Mouse (Mus musculus) limb, embryonic 14.5 days (tissue): ENCODE results near the gene Gm49361. TPM values are rescaled to one million over a fixed set of nuclear protein-coding genes. Genes with fewer than 3 reads are reported as not detected.
A peak's percentile ranks its signal among the peaks of the same experiment; 100 is the strongest.

Experiments used
- ATAC-seq: fragments of 200-750 bp; cut with Nextera tagmentation; 2 replicates; pipeline ENCODE4 v1.8.0; 2017; ENCODE audit warnings: low read depth, moderate number of reproducible peaks, moderate TSS enrichment; ENCODE audit not compliant: low FRiP score
- DNase-seq: peaks from one replicate; pipeline ENCODE4 v3.0.0-alpha.2; 2015; ENCODE audit warnings: low spot score
- H3K27ac ChIP-seq: fragments of 300-500 bp; sonication (generic); replicated peaks from 2 replicates; pipeline ENCODE4 v1.5.1; 2014; ENCODE audit warnings: low read depth, mild to moderate bottlenecking, low read length, moderate library complexity, mixed read lengths
- H3K27me3 ChIP-seq: fragments of 300-500 bp; sonication (generic); 2 replicates; pipeline ENCODE4 v1.6.1; 2014; ENCODE audit warnings: low read length, mixed read lengths; ENCODE audit not compliant: control insufficient read depth, insufficient read depth
- H3K36me3 ChIP-seq: fragments of 300-500 bp; sonication (generic); 2 replicates; pipeline ENCODE4 v1.6.1; 2014; ENCODE audit warnings: mild to moderate bottlenecking, low read length, moderate library complexity, mixed read lengths; ENCODE audit not compliant: control insufficient read depth, insufficient read depth
- H3K4me1 ChIP-seq: fragments of 300-500 bp; sonication (generic); 2 replicates; pipeline ENCODE4 v1.6.1; 2014; ENCODE audit warnings: antibody characterized with exemption, low read length, mixed read lengths; ENCODE audit not compliant: control insufficient read depth, insufficient read depth
- H3K4me2 ChIP-seq: fragments of 300-500 bp; sonication (generic); replicated peaks from 2 replicates; pipeline ENCODE4 v1.6.1; 2014; ENCODE audit warnings: low read depth, mild to moderate bottlenecking, low read length, moderate library complexity; ENCODE audit not compliant: severe bottlenecking
- H3K4me3 ChIP-seq: fragments of 300-500 bp; sonication (generic); replicated peaks from 2 replicates; pipeline ENCODE4 v1.5.1; 2014; ENCODE audit warnings: low read length
- H3K9ac ChIP-seq: fragments of 300-500 bp; sonication (generic); 2 replicates; pipeline ENCODE4 v1.6.1; 2014; ENCODE audit warnings: mild to moderate bottlenecking, low read depth, low read length, moderate library complexity; ENCODE audit not compliant: severe bottlenecking
- H3K9me3 ChIP-seq: fragments of 300-500 bp; sonication (generic); 2 replicates; pipeline ENCODE4 v1.6.1; 2016; ENCODE audit warnings: low read length; ENCODE audit not compliant: control insufficient read depth
- POLR2A ChIP-seq: fragments of 200-500 bp; IDR thresholded peaks from 2 replicates; pipeline ENCODE4 v1.8.0; 2012; ENCODE audit warnings: inconsistent platforms, mild to moderate bottlenecking, moderate library complexity, borderline replicate concordance; ENCODE audit not compliant: insufficient read depth, insufficient read length; ENCODE audit errors: extremely low read depth
- WGBS: fragments of 180-500 bp; shearing (Covaris S2); extraction: QIAGEN DNeasy Blood & Tissue Kit; methylation state at CpG from one replicate; pipeline ENCODE4 v1.1.7; 2014; 5-methylcytosine and 5-hydroxymethylcytosine counted together
- polyA plus RNA-seq, 2 experiments: library from polyadenylated mRNA; depleted of rRNA in 1 of 2; stranded (reverse) in 1 of 2; unstranded in 1 of 2; fragments of >200 nt; fragmentation: Nextera tagmentation in 1 of 2; extraction: Ambion mirVana in 1 of 2; gene quantifications; 2 replicates each; pipeline versions ENCODE4 v1.2.1 to v1.2.3; 2012 to 2014

Gene Gm49361
- polyA plus RNA-seq, 2 experiments = not detected

GRCm38 (mm10) chr14:57649501-57649900, 96.4 kb downstream of the Gm49361 start:
- no peaks in the 10 kb centered on the region for H3K4me1 ChIP-seq
- no peaks in the 10 kb centered on the region; the same call in 1 of the 2 replicates for H3K36me3 ChIP-seq
- peak; percentile 9 for DNase-seq
- H3K9me3 ChIP-seq = no peaks in the 10 kb centered on the region
- no peak overlapping the region for H3K27ac ChIP-seq
- no peak for ATAC-seq
- no peak overlapping the region for H3K9ac ChIP-seq
- TF ChIP-seq POLR2A = no peak
- no peak overlapping the region for H3K4me2 ChIP-seq
- H3K27me3 ChIP-seq = no peaks in the 10 kb centered on the region
- H3K4me3 ChIP-seq = no peak overlapping the region

GRCm38 (mm10) chr14:57646155-57646554, 99.7 kb downstream of the Gm49361 start:
- no peak for TF ChIP-seq POLR2A
- H3K4me3 ChIP-seq = no peak overlapping the region
- no peak for ATAC-seq
- no peaks in the 10 kb centered on the region for H3K9me3 ChIP-seq
- peaks cover 10% of the 10 kb centered on the region for H3K36me3 ChIP-seq
- no peaks in the 10 kb centered on the region for H3K27me3 ChIP-seq
- no peak overlapping the region for H3K4me2 ChIP-seq
- DNase-seq = no peak
- H3K27ac ChIP-seq = no peak overlapping the region
- H3K9ac ChIP-seq = no peak overlapping the region
- WGBS = 83% methylated on average over 4 of the region's 4 CpGs
- H3K4me1 ChIP-seq = no peaks in the 10 kb centered on the region

DNA sequence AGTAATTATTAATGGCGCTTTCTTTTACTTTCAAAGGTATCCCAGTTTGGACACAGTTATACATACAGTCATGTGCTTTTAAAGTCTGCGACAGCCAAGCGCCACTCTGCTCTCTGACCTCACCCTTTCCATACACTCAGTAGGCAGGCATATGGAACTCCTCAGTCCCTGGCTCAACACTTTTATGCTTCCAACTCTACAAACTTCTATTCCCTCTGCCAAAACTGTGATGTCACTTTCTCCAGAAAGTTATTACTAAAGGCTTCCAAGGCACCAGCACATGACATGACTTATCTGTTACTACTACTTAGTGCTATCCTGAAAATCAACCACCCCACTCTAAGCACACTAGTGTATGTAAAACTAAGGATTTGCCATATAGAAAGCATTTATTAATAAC, 106.8 kb downstream of the Gm49361 start:
- ATAC-seq (no peak), DNase-seq (peak; percentile 59)
- WGBS = 87% methylated on average over 3 of the region's 3 CpGs

DNA sequence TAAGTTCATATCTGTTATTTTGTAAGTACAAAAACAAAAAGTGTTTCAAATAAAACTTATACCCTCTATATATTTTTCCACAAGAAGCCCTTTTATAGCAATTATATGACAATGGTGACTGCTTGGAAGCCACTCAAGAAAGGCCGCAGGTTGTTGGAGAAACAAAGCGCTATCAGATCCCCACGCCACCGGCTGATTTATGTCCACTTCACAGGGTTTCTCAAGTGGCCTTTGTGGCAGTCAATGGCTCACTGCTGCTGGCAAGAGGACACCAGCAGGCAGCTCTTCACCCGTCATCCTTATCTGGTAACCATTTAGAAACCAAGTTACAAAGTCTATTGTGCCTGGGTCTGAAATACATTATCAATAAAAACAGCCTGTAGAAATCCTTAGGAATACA, 111.8 kb downstream of the Gm49361 start:
- Histone ChIP-seq H3K4me1 (no peaks in the 10 kb centered on the region), H3K9ac (no peak overlapping the region), H3K4me3 (no peak overlapping the region), H3K27me3 (no peaks in the 10 kb centered on the region), H3K27ac (no peak overlapping the region), H3K36me3 (no peaks in the 10 kb centered on the region; the same call in 1 of the 2 replicates), H3K4me2 (no peak overlapping the region), H3K9me3 (no peaks in the 10 kb centered on the region)
- DNase-seq (no peak), ATAC-seq (no peak)
- WGBS = 75% methylated on average over 5 of the region's 5 CpGs
- TF ChIP-seq POLR2A = no peak

More for the DNA sequence above, 106.8 kb downstream of the Gm49361 start:
- H3K36me3 ChIP-seq = peaks cover 10% of the 10 kb centered on the region
- H3K4me1 ChIP-seq = no peaks in the 10 kb centered on the region
- H3K4me3 ChIP-seq = no peak overlapping the region
- no peaks in the 10 kb centered on the region for H3K27me3 ChIP-seq
- no peaks in the 10 kb centered on the region for H3K9me3 ChIP-seq
- TF ChIP-seq POLR2A = no peak
- H3K4me2 ChIP-seq = no peak overlapping the region
- no peak overlapping the region for H3K27ac ChIP-seq
- no peak overlapping the region for H3K9ac ChIP-seq

DNA sequence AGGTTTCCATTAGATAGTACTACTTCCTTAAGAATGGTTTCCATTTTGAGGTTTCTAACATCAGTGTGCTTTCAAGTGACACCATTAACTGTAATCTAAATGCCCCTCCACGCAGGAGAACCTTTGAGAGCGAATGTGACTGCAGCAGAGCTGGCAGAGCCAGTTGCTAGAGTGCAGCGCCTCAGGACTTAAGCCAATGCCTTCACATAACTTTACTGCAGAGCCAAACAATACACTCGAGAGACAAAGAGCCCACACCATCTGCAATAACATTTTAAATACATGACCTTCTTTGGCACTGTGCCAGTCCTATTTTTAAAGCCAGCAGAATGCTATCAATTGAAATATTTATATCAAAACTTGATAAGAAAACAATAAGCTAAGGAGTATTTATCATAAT, 116.3 kb downstream of the Gm49361 start:
- no peaks in the 10 kb centered on the region for H3K9me3 ChIP-seq
- H3K27me3 ChIP-seq = no peaks in the 10 kb centered on the region
- no peak overlapping the region for H3K9ac ChIP-seq
- DNase-seq (peak; percentile 20), ATAC-seq (no peak)
- no peaks in the 10 kb centered on the region for H3K4me1 ChIP-seq
- TF ChIP-seq POLR2A = no peak
- 52% methylated on average over 4 of the region's 4 CpGs for WGBS
- peaks cover 31% of the 10 kb centered on the region for H3K36me3 ChIP-seq
- H3K4me3 ChIP-seq = no peak overlapping the region
- no peak overlapping the region for H3K27ac ChIP-seq
- no peak overlapping the region for H3K4me2 ChIP-seq

GRCm38 (mm10) chr14:57622934-57623333, 123.0 kb downstream of the Gm49361 start:
- Histone ChIP-seq H3K4me1 (no peaks in the 10 kb centered on the region), H3K9me3 (no peaks in the 10 kb centered on the region), H3K36me3 (peaks cover 43% of the 10 kb centered on the region), H3K4me3 (no peak overlapping the region), H3K27ac (no peak overlapping the region), H3K9ac (no peak overlapping the region), H3K4me2 (no peak overlapping the region), H3K27me3 (no peaks in the 10 kb centered on the region)
- DNase-seq = no peak
- 83% methylated on average over 3 of the region's 3 CpGs for WGBS
- no peak for ATAC-seq
- no peak for TF ChIP-seq POLR2A
